Mouse (Mus musculus) liver, embryonic 11.5 days (tissue): ENCODE measurements around the gene Wdr91. TPM values are rescaled to one million over a fixed set of nuclear protein-coding genes. Genes with fewer than 3 reads are reported as not detected.

Source experiments
- polyA plus RNA-seq: library from polyadenylated mRNA; unstranded; fragments of >200 nt; fragmentation: Nextera tagmentation; extraction: Ambion mirVana; gene quantifications from 2 replicates; pipeline ENCODE4 v1.2.1, GENCODE M21; 2014

Wdr91 gene
- polyA plus RNA-seq, 1 experiment from 2014 or later: 15.5 TPM

Other genes with a start within 250 kb of the Wdr91 start
- gene Agbl3, start 130.4 kb downstream of the Wdr91 start, polyA plus RNA-seq: 4.4 and 4.5 TPM in 2 replicates
- gene Tmem140, start 47.7 kb downstream of the Wdr91 start, polyA plus RNA-seq: 2.7 and 3.2 TPM in 2 replicates
- gene Cyren, start 32.8 kb downstream of the Wdr91 start, polyA plus RNA-seq: 20.1 and 20.5 TPM in 2 replicates
- not detected in 2 replicates for gene Stra8, start 9.3 kb upstream of the Wdr91 start, polyA plus RNA-seq
- 0.71 and 0.86 TPM in 2 replicates for gene Slc23a4, start 77.5 kb upstream of the Wdr91 start, polyA plus RNA-seq
- gene Cnot4, start 222.8 kb upstream of the Wdr91 start, polyA plus RNA-seq: 25.0 and 26.3 TPM in 2 replicates